Mouse (Mus musculus) layer of hippocampus, adult 18-20 months (tissue): ENCODE results near the gene Nipal3. TPM values are rescaled to one million over a fixed set of nuclear protein-coding genes. Genes with fewer than 3 reads are reported as not detected.

Source experiments
- microRNA-seq, 2 experiments: library from miRNA; unstranded; fragments of <30 nt; microRNA quantifications; one replicate each; pipeline ENCODE4 v1.2.0; 2021
- total RNA-seq, 2 experiments: library from RNA; stranded (reverse); gene quantifications; 2 replicates each; pipeline ENCODE4 v1.2.3; 2021

The Nipal3 gene
- total RNA-seq, 2 experiments from 2014 or later: 87.9 to 89.0 TPM

Small RNA genes within 50 kb of the gene (microRNA-seq; reads per million reads assigned to microRNA genes)
- 0 reads per million in 2 experiments for gene Gm25317
- gene Mir700: 305 to 323 reads per million in 2 experiments

Other genes starting within 250 kb of the Nipal3 start
- 10 to 100 TPM; 40.1 to 40.2 TPM for gene Clic4, start 222.2 kb downstream of the Nipal3 start, total RNA-seq
- gene Srrm1, start 141.7 kb downstream of the Nipal3 start, total RNA-seq: 100 to 1,000 TPM; 117 to 138 TPM
- under 1 TPM; 0.23 to 0.37 TPM for gene Ncmap, start 96.8 kb downstream of the Nipal3 start, total RNA-seq
- 10 to 100 TPM; 24.1 to 25.9 TPM for gene Rcan3, start 61.2 kb downstream of the Nipal3 start, total RNA-seq
- gene Stpg1, start 248 bp downstream of the Nipal3 start, total RNA-seq: 1 to 10 TPM; 1.7 to 3.5 TPM
- under 1 TPM; 0.48 to 0.79 TPM for gene Grhl3, start 78.6 kb upstream of the Nipal3 start, total RNA-seq
- gene Ifnlr1, start 191.2 kb upstream of the Nipal3 start, total RNA-seq: under 1 TPM; 0.18 to 0.22 TPM
- not detected for gene Il22ra1, start 233.1 kb upstream of the Nipal3 start, total RNA-seq